Mouse (Mus musculus): Measurements from ENCODE around the gene Ccdc62.

DNA sequence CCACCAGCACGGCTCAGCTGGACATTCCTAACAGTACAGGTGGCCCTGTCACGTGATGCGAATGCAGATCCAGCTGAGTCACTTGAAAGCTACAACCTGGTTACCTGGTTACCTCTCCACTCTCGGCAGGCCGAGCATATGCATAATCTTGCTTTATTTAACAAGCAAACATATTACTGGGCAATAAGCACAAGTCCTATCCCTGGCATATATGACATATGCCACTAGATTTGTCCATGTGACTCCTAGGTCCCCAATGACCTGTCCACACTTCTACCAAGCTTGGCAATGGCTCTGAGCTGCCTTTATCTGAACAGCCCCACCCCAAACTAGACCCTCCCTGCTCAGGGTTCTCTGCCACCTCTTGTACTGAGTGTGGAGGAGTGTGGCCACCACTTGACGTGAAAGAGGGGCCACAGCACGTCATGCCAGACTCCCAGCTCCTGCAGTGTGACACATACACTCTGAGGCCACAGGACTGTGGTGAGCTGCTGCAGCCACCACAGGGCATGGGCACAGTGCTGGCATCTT is 85.9 kb downstream of the Ccdc62 start:
- TF ChIP-seq POLR2A (IDR thresholded peaks at IDR 0.05; ENCODE audit: low read depth, low read length) (no peak), CTCF (IDR thresholded peaks at IDR 0.05; ENCODE audit: borderline replicate concordance, insufficient read depth, low read length) (no peak)
